Mouse (Mus musculus) forebrain, postnatal 0 days (tissue): Measurements from ENCODE around the gene Syne1. TPM values are rescaled to one million over a fixed set of nuclear protein-coding genes. Genes with fewer than 3 reads are reported as not detected.

Experiments used
- ATAC-seq: fragments of 200-750 bp; cut with Nextera tagmentation; 2 replicates; pipeline ENCODE4 v1.8.0; 2017; ENCODE audit warnings: mild to moderate bottlenecking, moderate library complexity
- DNase-seq: peaks from one replicate; pipeline ENCODE4 v3.0.0-alpha.2; 2015
- H3K27ac ChIP-seq: fragments of 300-500 bp; sonication (generic); 2 replicates; pipeline ENCODE4 v1.5.1; 2014; ENCODE audit warnings: low read depth, mild to moderate bottlenecking, antibody characterized with exemption, low read length, moderate library complexity, mixed read lengths
- H3K27me3 ChIP-seq: fragments of 300-500 bp; sonication (generic); 2 replicates; pipeline ENCODE4 v1.6.1; 2014; ENCODE audit warnings: mild to moderate bottlenecking, low read length, mixed read lengths; ENCODE audit not compliant: insufficient read depth
- H3K36me3 ChIP-seq: fragments of 300-500 bp; sonication (generic); 2 replicates; pipeline ENCODE4 v1.6.1; 2014; ENCODE audit warnings: mild to moderate bottlenecking, moderate library complexity; ENCODE audit not compliant: insufficient read depth
- H3K4me1 ChIP-seq: fragments of 300-500 bp; sonication (generic); 2 replicates; pipeline ENCODE4 v1.6.1; 2014; ENCODE audit warnings: antibody characterized with exemption; ENCODE audit not compliant: insufficient read depth
- H3K4me2 ChIP-seq: fragments of 300-500 bp; sonication (generic); 2 replicates; pipeline ENCODE4 v1.6.1; 2014; ENCODE audit warnings: low read depth, mild to moderate bottlenecking, moderate library complexity
- H3K4me3 ChIP-seq: fragments of 300-500 bp; sonication (generic); 2 replicates; pipeline ENCODE4 v1.5.1; 2014; ENCODE audit warnings: low read depth, low read length, mixed read lengths
- H3K9ac ChIP-seq: fragments of 300-500 bp; sonication (generic); 2 replicates; pipeline ENCODE4 v1.6.1; 2014; ENCODE audit warnings: mild to moderate bottlenecking
- H3K9me3 ChIP-seq: fragments of 300-500 bp; sonication (generic); 2 replicates; pipeline ENCODE4 v1.6.1; 2016; ENCODE audit warnings: low read length
- CTCF ChIP-seq: sonication (generic); IDR thresholded peaks from 2 replicates; pipeline ENCODE4 v1.5.1; 2016; ENCODE audit warnings: antibody characterized with exemption, control low read depth, low read depth
- WGBS: fragments of 180-500 bp; shearing (Covaris S2); extraction: QIAGEN DNeasy Blood & Tissue Kit; methylation state at CpG from one replicate; pipeline ENCODE4 v1.1.7; 2014; 5-methylcytosine and 5-hydroxymethylcytosine counted together
- polyA plus RNA-seq: library from polyadenylated mRNA; unstranded; fragments of >200 nt; fragmentation: Nextera tagmentation; extraction: Ambion mirVana; gene quantifications from 2 replicates; pipeline ENCODE4 v1.2.1, GENCODE M21; 2015
- total RNA-seq: library from RNA; depleted of rRNA; stranded (reverse); fragments of >200 nt; gene quantifications from 2 replicates; pipeline ENCODE4 v1.2.3, GENCODE M21; 2014

Gene Syne1
- total and polyA plus RNA-seq, 2 experiments from 2014 or later, result 11.2 to 60.5 TPM

- Histone ChIP-seq H3K9ac (no peak overlapping the region), H3K4me2 (no peak overlapping the region), H3K4me3 (no peak overlapping the region), H3K27ac (no peak overlapping the region), H3K27me3 (no peaks in the 10 kb centered on the region), H3K36me3 (no peaks in the 10 kb centered on the region), H3K9me3 (no peaks in the 10 kb centered on the region), H3K4me1 (no peaks in the 10 kb centered on the region)
- DNase-seq, result no peak
- no peak for TF ChIP-seq CTCF
- WGBS, result 90% methylated on average over 5 of the region's 5 CpGs
- no peak for ATAC-seq
These were observed 355.0 kb downstream of the Syne1 start for GRCm38 (mm10) chr10:5196267-5196666.

DNA sequence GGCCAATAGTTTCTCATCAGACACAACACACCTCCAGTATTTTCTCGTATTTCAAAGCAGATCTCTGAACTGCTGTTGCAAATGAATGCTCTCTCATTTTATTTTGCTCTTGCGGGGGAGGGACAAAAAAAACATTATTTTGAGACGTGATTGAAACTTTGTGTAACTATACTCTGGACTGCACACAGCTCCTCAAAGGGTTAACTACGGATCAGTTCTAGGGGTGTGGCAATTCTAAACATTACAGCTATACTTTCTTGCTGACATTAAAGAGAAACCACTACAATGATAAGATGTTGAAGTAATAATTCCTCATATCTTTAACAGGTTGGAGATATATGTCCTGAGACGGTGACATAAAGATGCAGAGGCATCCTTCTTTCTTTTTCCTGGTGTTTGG is 356.0 kb downstream of the Syne1 start:
- H3K9me3 ChIP-seq, result no peaks in the 10 kb centered on the region
- H3K4me3 ChIP-seq, result no peak overlapping the region
- TF ChIP-seq CTCF, result no peak
- DNase-seq (no peak), ATAC-seq (no peak)
- no peaks in the 10 kb centered on the region for H3K4me1 ChIP-seq
- no peaks in the 10 kb centered on the region for H3K36me3 ChIP-seq
- H3K27me3 ChIP-seq, result no peaks in the 10 kb centered on the region
- no peak overlapping the region for H3K9ac ChIP-seq
- no peak overlapping the region for H3K27ac ChIP-seq
- peak overlapping the region; percentile 74; the same call in 1 of the 2 replicates for H3K4me2 ChIP-seq
- whole genome bisulfite sequencing, result 66% methylated on average over 5 of the region's 5 CpGs

- no peaks in the 10 kb centered on the region for H3K27me3 ChIP-seq
- no peaks in the 10 kb centered on the region for H3K36me3 ChIP-seq
- H3K27ac ChIP-seq, result peak overlapping the region; percentile 72
- H3K4me1 ChIP-seq, result no peaks in the 10 kb centered on the region
- peak overlapping the region; percentile 44 for H3K4me3 ChIP-seq
- H3K4me2 ChIP-seq, result peak overlapping the region; percentile 74
- WGBS, result 0% methylated on average over 13 of the region's 13 CpGs
- TF ChIP-seq CTCF, result peak; percentile 49
- DNase-seq, result peak; percentile 84
- no peaks in the 10 kb centered on the region for H3K9me3 ChIP-seq
- peak; percentile 98 for ATAC-seq
- peak overlapping the region; percentile 61 for H3K9ac ChIP-seq
These were observed 356.5 kb downstream of the Syne1 start for GRCm38 (mm10) chr10:5194671-5195234.

DNA sequence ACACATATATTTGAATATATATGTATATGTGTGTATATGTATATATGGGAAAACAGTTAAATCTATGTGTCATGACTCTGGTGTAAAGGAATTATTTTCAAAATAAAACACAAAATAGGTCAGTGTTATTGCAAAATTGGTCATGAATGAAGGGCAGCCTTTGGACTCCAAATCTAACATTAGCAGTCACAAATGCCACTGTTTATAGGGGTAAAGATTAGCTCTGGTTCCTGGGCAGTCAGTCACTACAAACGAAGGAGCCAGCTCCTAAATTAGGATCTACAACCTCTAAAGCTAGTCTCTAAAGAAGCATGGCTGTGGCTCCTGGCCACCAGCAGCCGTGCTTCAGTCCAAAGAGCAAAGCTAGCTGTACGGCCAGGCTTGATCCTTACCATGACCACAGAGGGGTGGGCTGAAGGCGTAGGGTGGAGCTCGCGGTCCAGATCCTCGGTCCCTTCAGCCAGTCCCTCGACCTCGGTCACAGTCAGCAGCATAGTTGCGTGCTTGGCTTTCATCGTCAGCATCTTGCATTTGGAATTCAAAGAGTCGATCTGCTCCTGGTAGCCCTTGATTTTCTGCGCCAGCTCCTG is 357.1 kb downstream of the Syne1 start:
- TF ChIP-seq CTCF, result no peak
- ATAC-seq, result peak; percentile 67
- peak overlapping the region; percentile 72 for H3K27ac ChIP-seq
- no peaks in the 10 kb centered on the region for H3K9me3 ChIP-seq
- no peak for DNase-seq
- H3K4me2 ChIP-seq, result peak overlapping the region; percentile 74
- peak overlapping the region; percentile 44 for H3K4me3 ChIP-seq
- no peaks in the 10 kb centered on the region for H3K27me3 ChIP-seq
- under 1% methylated on average over 13 of the region's 13 CpGs for WGBS
- H3K4me1 ChIP-seq, result no peaks in the 10 kb centered on the region
- H3K36me3 ChIP-seq, result no peaks in the 10 kb centered on the region
- H3K9ac ChIP-seq, result peak overlapping the region; percentile 61

- WGBS, result 81% methylated on average over 9 of the region's 9 CpGs
- H3K4me1 ChIP-seq, result no peaks in the 10 kb centered on the region
- H3K9me3 ChIP-seq, result no peaks in the 10 kb centered on the region
- no peak for TF ChIP-seq CTCF
- H3K36me3 ChIP-seq, result no peaks in the 10 kb centered on the region
- no peak overlapping the region for H3K4me2 ChIP-seq
- no peak overlapping the region for H3K4me3 ChIP-seq
- H3K27ac ChIP-seq, result no peak overlapping the region
- no peaks in the 10 kb centered on the region for H3K27me3 ChIP-seq
- ATAC-seq (no peak), DNase-seq (no peak)
- no peak overlapping the region for H3K9ac ChIP-seq
These were observed 358.3 kb downstream of the Syne1 start for GRCm38 (mm10) chr10:5192861-5193490.

DNA sequence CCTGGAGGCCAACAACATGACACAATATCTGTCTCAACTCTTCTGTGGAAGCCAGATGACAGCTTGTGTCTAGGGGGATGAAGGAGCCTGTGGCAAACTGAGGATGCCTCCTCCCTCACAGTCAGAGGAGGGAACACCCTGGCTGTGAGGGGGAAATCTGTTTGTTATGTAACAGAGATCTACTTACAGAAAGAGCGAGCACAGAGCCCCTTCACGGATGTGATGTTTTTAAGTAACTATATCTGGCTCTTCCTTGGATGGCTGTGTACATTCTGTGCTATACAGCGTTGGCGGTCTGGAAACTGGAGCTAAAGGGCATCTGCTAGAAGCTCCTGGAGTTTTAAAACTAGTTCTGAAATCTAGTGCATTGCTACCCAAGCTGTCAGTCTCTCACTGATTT is 360.5 kb downstream of the Syne1 start:
- Histone ChIP-seq H3K36me3 (no peaks in the 10 kb centered on the region), H3K9me3 (no peaks in the 10 kb centered on the region), H3K9ac (no peak overlapping the region), H3K4me1 (no peaks in the 10 kb centered on the region), H3K27me3 (no peaks in the 10 kb centered on the region), H3K27ac (no peak overlapping the region), H3K4me3 (no peak overlapping the region), H3K4me2 (no peak overlapping the region)
- DNase-seq (no peak), ATAC-seq (no peak)
- no peak for TF ChIP-seq CTCF
- 73% methylated on average over 4 of the region's 4 CpGs for WGBS

GRCm38 (mm10) chr10:5188890-5189289 is 362.4 kb downstream of the Syne1 start:
- no peak for ATAC-seq
- DNase-seq, result no peak
- H3K4me2 ChIP-seq, result no peak overlapping the region
- TF ChIP-seq CTCF, result no peak
- H3K4me1 ChIP-seq, result no peaks in the 10 kb centered on the region
- H3K27me3 ChIP-seq, result no peaks in the 10 kb centered on the region
- peaks cover 13% of the 10 kb centered on the region for H3K36me3 ChIP-seq
- H3K27ac ChIP-seq, result no peak overlapping the region
- no peak overlapping the region for H3K4me3 ChIP-seq
- no peak overlapping the region for H3K9ac ChIP-seq
- H3K9me3 ChIP-seq, result no peaks in the 10 kb centered on the region
